Mouse (Mus musculus) cortical plate, adult 2 months (tissue): Measurements from ENCODE around the gene Cfap97d1. TPM values are rescaled to one million over a fixed set of nuclear protein-coding genes. Genes with fewer than 3 reads are reported as not detected.

Experiments
- H3K27ac ChIP-seq: fragments of 200-500 bp; 2 replicates; pipeline ENCODE4 v1.5.1; 2012; ENCODE audit warnings: low read length, control low read depth, inconsistent platforms; ENCODE audit not compliant: insufficient read depth
- H3K4me1 ChIP-seq: fragments of 200-500 bp; 2 replicates; pipeline ENCODE4 v1.6.1; 2011; ENCODE audit warnings: low read length; ENCODE audit not compliant: control insufficient read depth, insufficient read depth
- H3K4me3 ChIP-seq: fragments of 200-500 bp; 2 replicates; pipeline ENCODE4 v1.5.1; 2011; ENCODE audit warnings: mild to moderate bottlenecking, low read length, control low read depth; ENCODE audit not compliant: insufficient read depth
- CTCF ChIP-seq: fragments of 200-500 bp; IDR thresholded peaks from 2 replicates; pipeline ENCODE4 v1.5.1; 2011; ENCODE audit warnings: mild to moderate bottlenecking, control low read depth, low read length; ENCODE audit not compliant: insufficient read depth; ENCODE audit errors: extremely low read depth
- POLR2A ChIP-seq: fragments of 200-500 bp; IDR thresholded peaks from 2 replicates; pipeline ENCODE4 v1.6.1; 2011; ENCODE audit warnings: mild to moderate bottlenecking, low read length, control low read depth; ENCODE audit not compliant: insufficient read depth; ENCODE audit errors: extremely low read depth
- polyA plus RNA-seq: library from polyadenylated mRNA; depleted of rRNA; stranded (reverse); fragments of >200 nt; gene quantifications from 2 replicates; pipeline ENCODE4 v1.2.3, GENCODE M21; 2012

Cfap97d1 gene
- polyA plus RNA-seq, 1 experiment: not detected

DNA sequence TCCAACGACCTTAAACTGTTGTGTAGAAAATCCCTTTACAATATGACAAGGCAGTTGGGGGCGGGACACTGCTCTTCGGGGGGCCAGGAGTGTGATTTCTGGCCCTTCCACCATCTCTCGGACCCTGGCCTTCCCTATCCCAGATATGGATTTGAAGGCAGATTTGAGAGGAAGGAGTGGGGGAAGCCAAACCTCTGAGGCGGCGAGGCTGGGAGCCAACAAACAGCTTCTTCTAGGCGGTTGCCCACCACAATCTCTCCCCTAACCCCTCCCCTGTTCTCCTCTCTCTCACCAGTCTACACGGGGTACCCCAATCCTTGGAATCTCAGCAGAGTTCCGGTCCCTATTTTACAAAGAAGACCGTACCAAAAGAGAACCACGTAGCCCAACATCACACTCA is 21.0 kb upstream of the Cfap97d1 start:
- peak overlapping the region; percentile 31 for H3K4me3 ChIP-seq
- H3K4me1 ChIP-seq: no peaks in the 10 kb centered on the region
- no peak for TF ChIP-seq CTCF
- TF ChIP-seq POLR2A: no peak
- no peak overlapping the region for H3K27ac ChIP-seq

DNA sequence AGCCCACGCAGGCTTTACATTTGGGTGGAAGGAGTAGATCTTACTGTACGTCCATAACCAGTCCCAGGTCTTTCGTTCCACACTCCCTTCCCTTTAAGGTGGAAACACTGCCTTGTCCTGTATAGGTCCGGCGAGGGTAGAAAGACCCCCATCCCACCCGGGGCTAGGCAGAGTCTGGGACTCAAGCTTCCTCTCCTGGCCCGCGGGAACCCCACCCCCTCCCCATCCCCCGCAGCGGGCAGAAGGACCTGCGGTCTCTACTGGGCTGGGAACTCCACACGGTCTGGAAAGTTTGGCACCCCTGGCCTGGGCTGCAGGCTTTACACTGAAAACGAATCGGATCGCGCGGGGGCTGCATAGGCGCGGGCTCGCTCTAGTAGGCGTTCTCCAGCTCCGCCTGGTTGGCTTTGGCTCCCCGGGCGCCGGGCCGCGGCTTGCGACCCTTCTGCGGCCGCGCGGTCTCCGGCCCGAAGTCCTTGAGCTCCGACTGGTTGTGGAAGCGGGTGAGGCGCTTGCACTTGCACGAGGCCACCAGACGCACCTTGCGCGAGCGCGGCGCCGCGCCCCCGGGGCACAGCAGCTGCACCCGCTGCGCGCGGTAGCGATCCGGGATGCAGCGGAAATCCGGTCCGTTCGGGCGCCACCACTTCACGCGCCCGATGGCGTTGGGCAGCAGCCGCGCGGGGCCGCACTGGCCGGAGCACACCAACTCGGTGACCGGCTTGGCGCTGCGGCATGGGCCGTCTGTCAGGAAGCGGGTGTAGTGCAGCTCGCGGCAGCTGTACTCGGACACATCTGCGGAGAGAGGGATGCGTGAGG is 20.4 kb upstream of the Cfap97d1 start:
- Histone ChIP-seq H3K4me3 (peak overlapping the region; percentile 31), H3K27ac (no peak overlapping the region), H3K4me1 (no peaks in the 10 kb centered on the region)
- TF ChIP-seq CTCF (no peak), POLR2A (no peak)

DNA sequence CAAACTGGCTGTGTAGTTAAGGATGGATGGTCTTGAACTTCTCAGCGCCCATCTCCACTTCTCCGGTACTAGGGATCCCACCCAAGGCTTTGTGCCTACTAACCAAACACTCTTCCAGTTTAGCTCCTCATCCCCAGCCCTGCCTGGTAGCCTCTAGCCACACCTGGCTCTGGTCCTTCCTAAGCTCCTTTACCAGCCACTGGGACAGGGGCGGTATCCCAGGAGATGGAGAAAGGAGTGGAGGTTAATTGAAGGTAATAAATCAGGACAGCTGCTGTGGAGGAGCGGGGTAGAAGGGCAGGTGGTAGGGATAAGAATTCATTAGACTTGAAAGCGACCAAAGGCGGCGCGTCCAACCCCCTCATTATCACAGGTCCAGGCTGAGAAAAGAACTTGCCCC is 19.4 kb upstream of the Cfap97d1 start:
- Histone ChIP-seq H3K4me3 (no peak overlapping the region), H3K27ac (no peak overlapping the region)

DNA sequence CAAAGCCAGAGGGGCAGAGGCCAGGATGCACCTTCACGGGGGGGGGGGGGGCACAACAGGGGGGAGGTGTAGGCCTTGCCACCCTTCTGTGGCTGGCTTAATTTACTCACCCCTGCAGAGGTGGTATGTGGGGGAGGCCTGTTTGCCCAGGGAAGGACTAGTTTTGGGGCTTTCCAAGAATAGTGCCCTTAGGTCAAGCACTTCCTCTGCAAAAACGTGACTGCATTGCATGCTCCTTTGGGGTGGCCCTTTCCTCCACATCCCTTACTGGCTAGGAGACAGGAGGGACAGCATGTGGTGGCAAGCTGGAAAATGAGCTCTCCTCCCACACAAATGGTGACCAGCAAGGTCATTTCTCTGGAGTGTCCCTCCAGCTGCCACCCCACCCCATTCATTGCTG is 18.5 kb upstream of the Cfap97d1 start:
- H3K27ac ChIP-seq: no peak overlapping the region
- H3K4me1 ChIP-seq: no peaks in the 10 kb centered on the region
- H3K4me3 ChIP-seq: no peak overlapping the region
- TF ChIP-seq POLR2A (no peak), CTCF (no peak)

More for the DNA sequence above, 19.4 kb upstream of the Cfap97d1 start:
- TF ChIP-seq POLR2A (no peak), CTCF (no peak)
- no peaks in the 10 kb centered on the region for H3K4me1 ChIP-seq

DNA sequence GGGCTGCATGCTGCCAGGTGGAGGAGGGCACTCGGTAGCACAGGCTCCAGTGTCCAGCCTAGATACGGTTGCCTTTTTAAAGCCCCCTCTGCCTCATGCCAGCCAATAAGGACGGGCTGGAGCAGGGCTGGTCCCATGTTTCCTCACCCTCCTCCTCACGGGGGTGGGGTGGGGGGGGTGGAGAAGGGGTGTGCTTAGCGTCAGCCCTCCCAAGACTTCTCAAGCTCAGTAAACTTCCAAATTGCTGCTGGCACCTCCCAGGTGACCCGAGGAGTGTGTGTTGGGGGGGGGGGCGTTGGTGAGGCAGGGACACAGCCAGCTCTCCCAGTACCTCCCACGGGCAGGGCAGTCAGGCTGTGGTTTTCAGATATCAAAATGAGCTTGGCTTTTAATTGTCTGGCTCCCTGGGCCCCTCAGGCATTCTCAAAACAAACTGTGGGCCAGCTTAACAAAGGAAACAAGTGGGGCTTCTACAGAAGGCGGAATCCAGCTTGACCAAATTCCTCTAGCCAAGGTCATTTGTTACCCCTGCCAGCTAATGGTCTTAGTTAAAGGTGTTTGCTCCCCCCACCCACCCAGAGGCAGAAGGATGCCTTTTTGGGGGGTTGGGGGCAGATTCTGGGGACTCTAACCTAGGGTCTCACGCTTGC is 17.0 kb upstream of the Cfap97d1 start, which contains the start of gene Sost:
Gene Sost (minus strand): TSS at position 51 of the 650 bp plus-strand sequence.
- no peak within 1 kb of the TSS for H3K27ac ChIP-seq
- TF ChIP-seq POLR2A (no peak), CTCF (no peak)
- no peaks in the 10 kb centered on the region for H3K4me1 ChIP-seq

DNA sequence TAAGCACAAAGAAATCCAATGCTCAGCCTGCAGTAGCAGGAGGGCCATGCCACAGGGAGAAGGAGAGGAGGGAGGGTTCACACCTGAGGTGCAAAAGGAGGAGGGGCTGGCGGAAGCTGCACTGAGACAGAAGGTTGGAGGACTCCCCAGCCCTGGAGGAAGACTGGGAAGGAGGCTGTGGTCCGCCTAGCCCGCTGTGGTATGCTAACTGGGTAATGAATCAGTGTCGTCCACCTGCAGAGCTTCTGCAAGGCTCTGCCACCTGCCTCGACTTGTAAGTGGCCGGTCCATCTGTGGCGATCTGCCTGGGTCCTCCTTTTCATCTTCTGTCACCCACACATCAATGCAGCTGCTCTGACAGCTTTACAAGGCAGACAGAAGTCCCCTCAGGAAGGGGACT is 15.8 kb upstream of the Cfap97d1 start:
- Histone ChIP-seq H3K4me1 (no peaks in the 10 kb centered on the region), H3K27ac (no peak overlapping the region), H3K4me3 (no peak overlapping the region)
- TF ChIP-seq POLR2A (no peak), CTCF (no peak)

More for the DNA sequence above, 17.0 kb upstream of the Cfap97d1 start, which contains the start of gene Sost:
- no peak within 1 kb of the TSS for H3K4me3 ChIP-seq

DNA sequence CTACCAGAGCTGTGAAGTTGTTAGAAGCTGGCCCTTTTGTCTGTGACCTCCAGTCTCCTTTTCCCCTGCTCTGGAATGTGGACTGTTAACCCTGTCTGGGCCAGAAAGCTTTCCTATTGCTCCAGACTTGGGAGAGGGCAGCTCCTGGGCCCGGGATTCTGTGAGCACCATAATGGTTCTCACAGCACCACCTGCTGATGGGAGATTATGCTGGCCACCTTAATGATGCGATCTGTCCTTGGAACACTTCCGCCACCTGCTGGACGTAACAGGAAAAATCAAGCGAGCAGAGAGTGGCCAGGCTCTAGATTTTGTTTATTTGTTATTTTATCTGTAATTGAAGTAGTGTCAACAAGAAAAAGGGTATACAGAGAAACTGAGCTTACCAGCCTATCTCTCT is 15.3 kb upstream of the Cfap97d1 start:
- Histone ChIP-seq H3K27ac (no peak overlapping the region), H3K4me1 (peaks cover under 1% of the 10 kb centered on the region; the same call in 1 of the 2 replicates), H3K4me3 (no peak overlapping the region)
- TF ChIP-seq POLR2A (no peak), CTCF (peak; percentile 100)

DNA sequence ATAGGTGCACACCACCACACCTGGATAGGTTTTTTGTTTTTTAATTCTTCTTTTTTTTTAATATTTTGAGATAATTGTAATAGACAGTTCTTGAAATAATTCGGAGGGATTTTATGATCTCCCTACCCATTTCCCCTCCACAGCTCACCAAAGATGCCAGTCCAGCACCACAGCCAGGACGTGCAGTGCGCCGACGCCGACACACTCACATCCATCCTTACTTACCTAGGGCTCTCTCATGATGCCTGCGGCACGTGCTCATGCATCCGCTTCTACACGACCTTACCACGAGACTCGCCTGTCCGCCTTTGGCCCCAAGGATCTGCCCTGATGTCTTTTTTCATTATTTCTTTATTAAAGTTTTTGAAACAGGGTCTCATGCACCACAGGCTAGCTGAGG is 14.2 kb upstream of the Cfap97d1 start:
- Histone ChIP-seq H3K4me1 (peaks cover 1% of the 10 kb centered on the region; the same call in 1 of the 2 replicates), H3K4me3 (no peak overlapping the region), H3K27ac (no peak overlapping the region)
- TF ChIP-seq CTCF: no peak
- no peak for TF ChIP-seq POLR2A

DNA sequence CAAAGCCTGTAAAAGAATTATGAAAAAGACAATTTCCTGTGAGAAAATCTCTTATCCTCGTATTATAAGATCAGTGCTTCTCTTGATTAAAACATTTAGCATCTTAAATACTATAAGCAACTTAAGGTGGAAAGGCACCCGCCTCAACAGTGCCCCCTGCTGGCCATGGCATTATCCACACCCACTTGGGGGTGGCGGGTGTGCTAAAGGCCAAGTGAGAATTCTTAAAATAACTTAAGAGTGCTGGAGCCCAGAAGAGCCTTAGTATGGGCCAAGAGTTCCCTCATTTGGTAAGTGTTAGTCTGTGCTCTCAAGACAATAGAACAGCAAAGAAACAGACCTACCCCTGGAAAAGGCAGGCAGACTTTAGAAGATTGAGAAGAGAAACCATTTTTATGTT is 12.7 kb upstream of the Cfap97d1 start:
- H3K4me1 ChIP-seq: peaks cover 1% of the 10 kb centered on the region; the same call in 1 of the 2 replicates
- H3K4me3 ChIP-seq: no peak overlapping the region
- no peak overlapping the region for H3K27ac ChIP-seq
- TF ChIP-seq CTCF (peak; percentile 57), POLR2A (no peak)

DNA sequence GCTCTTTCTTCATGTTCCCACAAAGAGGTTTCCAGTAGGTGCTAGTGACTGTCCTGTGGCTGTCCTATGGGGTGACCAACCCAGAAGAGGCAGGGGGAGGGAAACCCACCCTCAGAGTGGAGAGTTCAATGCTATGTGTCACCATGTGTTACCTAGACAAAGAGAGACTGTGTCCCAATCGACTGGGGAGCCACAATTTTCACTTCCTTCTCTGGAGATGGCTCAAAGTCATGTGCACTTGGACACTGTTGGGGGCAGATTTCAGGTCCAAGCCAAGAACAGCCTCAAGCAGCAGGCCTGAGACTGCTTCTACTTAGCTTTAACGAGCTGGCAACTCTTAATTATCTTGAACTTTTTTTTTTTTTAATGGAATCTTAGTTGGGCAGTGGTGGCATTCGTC is 12.0 kb upstream of the Cfap97d1 start:
- TF ChIP-seq CTCF: no peak
- TF ChIP-seq POLR2A: no peak
- no peak overlapping the region for H3K27ac ChIP-seq
- H3K4me3 ChIP-seq: no peak overlapping the region
- peaks cover 1% of the 10 kb centered on the region; the same call in 1 of the 2 replicates for H3K4me1 ChIP-seq
